Mouse (Mus musculus) hindbrain, embryonic 13.5 days (tissue): Measurements from ENCODE around the gene Mlf2. TPM values are rescaled to one million over a fixed set of nuclear protein-coding genes. Genes with fewer than 3 reads are reported as not detected.

ENCODE experiments used
- ATAC-seq: fragments of 200-750 bp; cut with Nextera tagmentation; 2 replicates; pipeline ENCODE4 v1.8.0; 2017; ENCODE audit warnings: moderate TSS enrichment; ENCODE audit not compliant: low FRiP score
- H3K27ac ChIP-seq: fragments of 300-500 bp; sonication (generic); 2 replicates; pipeline ENCODE4 v1.5.1; 2015; ENCODE audit warnings: inconsistent platforms, mild to moderate bottlenecking, moderate library complexity
- H3K27me3 ChIP-seq: fragments of 300-500 bp; sonication (generic); 2 replicates; pipeline ENCODE4 v1.6.1; 2015; ENCODE audit warnings: mild to moderate bottlenecking, inconsistent platforms
- H3K36me3 ChIP-seq: fragments of 300-500 bp; sonication (generic); 2 replicates; pipeline ENCODE4 v1.6.1; 2015; ENCODE audit warnings: mild to moderate bottlenecking, inconsistent platforms
- H3K4me1 ChIP-seq: fragments of 300-500 bp; sonication (generic); replicated peaks from 2 replicates; pipeline ENCODE4 v1.6.1; 2015; ENCODE audit warnings: inconsistent platforms
- H3K4me2 ChIP-seq: fragments of 300-500 bp; sonication (generic); 2 replicates; pipeline ENCODE4 v1.6.1; 2015; ENCODE audit warnings: inconsistent platforms, mild to moderate bottlenecking, moderate library complexity
- H3K4me3 ChIP-seq: fragments of 300-500 bp; sonication (generic); 2 replicates; pipeline ENCODE4 v1.5.1; 2015; ENCODE audit warnings: mild to moderate bottlenecking, inconsistent platforms
- H3K9ac ChIP-seq: fragments of 300-500 bp; sonication (generic); 2 replicates; pipeline ENCODE4 v1.6.1; 2015; ENCODE audit warnings: mild to moderate bottlenecking, inconsistent platforms
- H3K9me3 ChIP-seq: fragments of 300-500 bp; sonication (generic); 2 replicates; pipeline ENCODE4 v1.6.1; 2016; ENCODE audit warnings: inconsistent platforms
- WGBS: fragments of 180-500 bp; shearing (Covaris S2); methylation state at CpG from one replicate; pipeline ENCODE4 v1.1.7; 2015; 5-methylcytosine and 5-hydroxymethylcytosine counted together
- polyA plus RNA-seq: library from polyadenylated mRNA; unstranded; fragments of >200 nt; fragmentation: Nextera tagmentation; extraction: Ambion mirVana; gene quantifications from 2 replicates; pipeline ENCODE4 v1.2.1, GENCODE M21; 2015

Gene Mlf2
- polyA plus RNA-seq, 1 experiment from 2014 or later = 505 TPM

- Histone ChIP-seq H3K4me2 (peak overlapping the region; percentile 100), H3K36me3 (peaks cover 27% of the 10 kb centered on the region), H3K4me1 (peaks cover 69% of the 10 kb centered on the region), H3K27ac (peak overlapping the region; percentile 100), H3K27me3 (peaks cover 5% of the 10 kb centered on the region; the same call in 1 of the 2 replicates), H3K4me3 (peak overlapping the region; percentile 93), H3K9ac (peak overlapping the region; percentile 100), H3K9me3 (no peaks in the 10 kb centered on the region)
- no peak for ATAC-seq
- WGBS = 83% methylated on average over 7 of the region's 7 CpGs
These were observed 16.7 kb upstream of the Mlf2 start for GRCm38 (mm10) chr6:124914511-124914910.

GRCm38 (mm10) chr6:124915160-124915941 is 15.8 kb upstream of the Mlf2 start:
- H3K27me3 ChIP-seq = no peaks in the 10 kb centered on the region
- ATAC-seq = no peak
- H3K27ac ChIP-seq = peak overlapping the region; percentile 100
- H3K4me3 ChIP-seq = peak overlapping the region; percentile 93
- peaks cover 27% of the 10 kb centered on the region for H3K36me3 ChIP-seq
- peak overlapping the region; percentile 100 for H3K4me2 ChIP-seq
- H3K9me3 ChIP-seq = no peaks in the 10 kb centered on the region
- H3K4me1 ChIP-seq = peaks cover 67% of the 10 kb centered on the region
- H3K9ac ChIP-seq = peak overlapping the region; percentile 100
- WGBS = 9% methylated on average over 22 of the region's 22 CpGs

GRCm38 (mm10) chr6:124915942-124916694 is 15.1 kb upstream of the Mlf2 start:
- 3% methylated on average over 12 of the region's 12 CpGs for WGBS
- H3K27me3 ChIP-seq = no peaks in the 10 kb centered on the region
- H3K9me3 ChIP-seq = no peaks in the 10 kb centered on the region
- peak overlapping the region; percentile 93 for H3K4me3 ChIP-seq
- peak overlapping the region; percentile 100 for H3K4me2 ChIP-seq
- H3K9ac ChIP-seq = peak overlapping the region; percentile 100
- H3K36me3 ChIP-seq = peaks cover 27% of the 10 kb centered on the region
- no peak for ATAC-seq
- H3K27ac ChIP-seq = peak overlapping the region; percentile 100
- H3K4me1 ChIP-seq = peaks cover 68% of the 10 kb centered on the region

GRCm38 (mm10) chr6:124916695-124917517 is 14.3 kb upstream of the Mlf2 start:
- Histone ChIP-seq H3K4me1 (peaks cover 70% of the 10 kb centered on the region), H3K4me2 (peak overlapping the region; percentile 100), H3K36me3 (peaks cover 27% of the 10 kb centered on the region), H3K9ac (peak overlapping the region; percentile 100), H3K27me3 (no peaks in the 10 kb centered on the region), H3K4me3 (peak overlapping the region; percentile 93), H3K9me3 (no peaks in the 10 kb centered on the region), H3K27ac (peak overlapping the region; percentile 100)
- ATAC-seq = peak; percentile 40
- WGBS = under 1% methylated on average over 40 of the region's 67 CpGs

- peak overlapping the region; percentile 100 for H3K27ac ChIP-seq
- peak overlapping the region; percentile 100 for H3K9ac ChIP-seq
- peak overlapping the region; percentile 100 for H3K4me2 ChIP-seq
- peak; percentile 69 for ATAC-seq
- H3K27me3 ChIP-seq = no peaks in the 10 kb centered on the region
- under 1% methylated on average over 76 of the region's 89 CpGs for WGBS
- peak overlapping the region; percentile 93 for H3K4me3 ChIP-seq
- H3K4me1 ChIP-seq = peaks cover 69% of the 10 kb centered on the region
- H3K9me3 ChIP-seq = no peaks in the 10 kb centered on the region
- peaks cover 23% of the 10 kb centered on the region for H3K36me3 ChIP-seq
These were observed 13.5 kb upstream of the Mlf2 start for GRCm38 (mm10) chr6:124917518-124918330.

- H3K36me3 ChIP-seq = peaks cover 17% of the 10 kb centered on the region
- H3K4me3 ChIP-seq = peak overlapping the region; percentile 93
- 3% methylated on average over 7 of the region's 7 CpGs for WGBS
- H3K27ac ChIP-seq = peak overlapping the region; percentile 100
- ATAC-seq = no peak
- peaks cover 63% of the 10 kb centered on the region for H3K4me1 ChIP-seq
- no peaks in the 10 kb centered on the region for H3K27me3 ChIP-seq
- H3K9me3 ChIP-seq = no peaks in the 10 kb centered on the region
- H3K9ac ChIP-seq = peak overlapping the region; percentile 100
- H3K4me2 ChIP-seq = peak overlapping the region; percentile 100
These were observed 12.9 kb upstream of the Mlf2 start for GRCm38 (mm10) chr6:124918331-124918690.

- Histone ChIP-seq H3K27me3 (no peaks in the 10 kb centered on the region), H3K4me3 (peak overlapping the region; percentile 93), H3K9ac (peak overlapping the region; percentile 100), H3K9me3 (no peaks in the 10 kb centered on the region), H3K36me3 (peaks cover 10% of the 10 kb centered on the region), H3K4me2 (peak overlapping the region; percentile 100), H3K4me1 (peaks cover 56% of the 10 kb centered on the region), H3K27ac (peak overlapping the region; percentile 100)
- ATAC-seq = no peak
- WGBS = 15% methylated on average over 13 of the region's 14 CpGs
These were observed 12.1 kb upstream of the Mlf2 start for GRCm38 (mm10) chr6:124918890-124919627.

GRCm38 (mm10) chr6:124919695-124920317 is 11.4 kb upstream of the Mlf2 start, which contains the start of gene Ptms:
Gene Ptms, minus strand, starts transcription at chr6:124920103.
- Histone ChIP-seq H3K4me3 (peak within 1 kb of the TSS; percentile 93), H3K4me1 (peaks cover 48% of the 10 kb centered on the region), H3K9me3 (no peaks in the 10 kb centered on the region), H3K9ac (peak within 1 kb of the TSS; percentile 100), H3K27ac (peak within 1 kb of the TSS; percentile 100), H3K36me3 (peaks cover 2% of the 10 kb centered on the region), H3K27me3 (no peaks in the 10 kb centered on the region), H3K4me2 (peak within 1 kb of the TSS; percentile 100)
- under 1% methylated on average over 13 of the region's 13 CpGs for WGBS
- ATAC-seq = peak; percentile 85

- H3K4me2 ChIP-seq = peak overlapping the region; percentile 100
- no peaks in the 10 kb centered on the region for H3K9me3 ChIP-seq
- H3K27ac ChIP-seq = peak overlapping the region; percentile 100
- peak overlapping the region; percentile 63 for H3K9ac ChIP-seq
- no peaks in the 10 kb centered on the region for H3K27me3 ChIP-seq
- 24% methylated on average over 9 of the region's 9 CpGs for WGBS
- peak overlapping the region; percentile 93 for H3K4me3 ChIP-seq
- H3K4me1 ChIP-seq = peaks cover 46% of the 10 kb centered on the region
- no peaks in the 10 kb centered on the region for H3K36me3 ChIP-seq
- ATAC-seq = no peak
These were observed 10.7 kb upstream of the Mlf2 start for GRCm38 (mm10) chr6:124920318-124921085.

GRCm38 (mm10) chr6:124921539-124921938 is 9.6 kb upstream of the Mlf2 start:
- 0 out of 2 replicates have a peak overlapping the region, but pooled peaks have one; percentile 20 for H3K9ac ChIP-seq
- no peaks in the 10 kb centered on the region for H3K27me3 ChIP-seq
- H3K4me3 ChIP-seq = no peak overlapping the region
- H3K27ac ChIP-seq = peak overlapping the region; percentile 100
- no peak for ATAC-seq
- H3K9me3 ChIP-seq = no peaks in the 10 kb centered on the region
- 78% methylated on average over 3 of the region's 4 CpGs for WGBS
- H3K4me1 ChIP-seq = peaks cover 40% of the 10 kb centered on the region
- H3K36me3 ChIP-seq = no peaks in the 10 kb centered on the region
- H3K4me2 ChIP-seq = no peak overlapping the region
